Mouse (Mus musculus): ENCODE measurements at regions not wholly inside any gene's neighbourhood (a gene's known extent, or its start where the extent isn't known, plus 50 kb on each side); places are given as distances from the start of the nearest gene placed in this dataset.

DNA sequence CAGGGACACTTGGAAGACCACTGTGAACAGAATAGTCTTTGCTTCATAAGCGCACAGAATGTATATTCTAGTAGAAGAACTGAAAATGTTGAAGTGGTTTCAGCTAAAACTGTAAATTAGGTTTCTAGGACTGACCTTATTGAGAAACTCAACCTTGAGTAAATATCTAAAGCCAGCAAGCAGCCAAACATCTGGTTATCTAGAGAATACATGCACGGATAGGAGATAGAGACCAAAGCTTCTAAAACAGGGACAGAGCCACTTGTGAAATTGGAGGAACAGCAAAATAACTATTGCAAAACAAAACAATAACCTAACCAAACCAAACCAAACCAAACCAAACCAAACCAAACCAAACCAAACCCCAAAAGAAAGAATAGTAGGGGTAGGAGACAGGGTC, 855.7 kb downstream of the Adgrl2 start:
- TF ChIP-seq CTCF (IDR thresholded peaks at IDR 0.05; ENCODE audit: borderline replicate concordance, insufficient read depth, low read depth, low read length) (no peak), POLR2A (IDR thresholded peaks at IDR 0.05; ENCODE audit: borderline replicate concordance, insufficient read depth, low read length) (no peak)

All from cerebellum, adult 2 months (tissue).